Mouse (Mus musculus) central nervous system, embryonic 14 days (tissue): Measurements from ENCODE around the gene Rnps1. TPM values are rescaled to one million over a fixed set of nuclear protein-coding genes. Genes with fewer than 3 reads are reported as not detected.

Experiments used
- polyA plus RNA-seq: library from polyadenylated mRNA; depleted of rRNA; stranded (reverse); fragments of >200 nt; gene quantifications from 2 replicates; pipeline ENCODE4 v1.2.3, GENCODE M21; 2012; rRNA removed

Rnps1 gene
- polyA plus RNA-seq: 392 and 424 TPM in 2 replicates

DNA sequence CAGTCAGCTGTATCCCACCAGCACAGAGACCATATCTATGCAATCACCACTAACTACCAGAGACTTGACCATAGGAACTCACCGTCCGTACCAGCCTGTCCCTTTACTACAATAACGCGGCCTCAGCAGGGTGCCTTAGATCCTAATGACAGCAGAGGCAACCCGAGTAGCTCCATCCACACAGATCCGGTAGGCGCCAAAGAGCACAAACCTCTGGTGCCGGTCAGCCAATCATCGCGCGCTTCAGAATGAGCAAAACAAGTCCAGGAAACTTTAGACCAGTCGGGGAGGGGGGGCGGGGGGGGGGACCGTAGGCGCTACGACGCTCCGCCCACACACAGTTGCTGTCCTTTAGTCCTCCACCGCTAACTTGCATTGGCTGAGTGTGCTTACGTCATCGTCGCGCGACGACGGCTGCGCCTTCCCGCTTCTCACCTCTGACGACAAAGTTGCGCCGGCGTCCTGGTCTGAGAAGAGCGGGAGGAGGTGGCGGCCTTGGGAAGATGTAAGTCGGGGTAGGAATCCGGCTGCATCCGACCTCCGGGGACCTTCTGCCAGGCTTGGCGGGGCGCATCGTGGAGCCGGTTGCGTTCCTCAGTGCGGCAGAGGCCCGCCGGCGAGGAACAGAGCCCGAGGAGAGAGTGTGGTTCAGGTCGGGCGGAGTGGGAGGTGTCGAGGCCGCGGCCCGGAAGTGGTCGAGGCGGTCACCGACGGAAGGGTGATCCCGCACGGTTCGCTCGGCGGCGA lies at the start of gene Rnps1:
Gene Rnps1, plus strand, starts transcription at position 336 of the 747 bp plus-strand sequence.

GRCm38 (mm10) chr17:24426471-24427169 lies 12.3 kb downstream of the Rnps1 start, which contains the start of gene Eci1:
TSS of gene Eci1 (plus strand) at chr17:24426641.

GRCm38 (mm10) chr17:24442632-24443155 lies 28.3 kb downstream of the Rnps1 start, which contains the start of gene Dnase1l2:
TSS of gene Dnase1l2 (minus strand) at chr17:24443105.

GRCm38 (mm10) chr17:24469910-24470602 lies 55.7 kb downstream of the Rnps1 start, which contains the start of the genes E4f1 and Pgp:
TSS of gene E4f1 (minus strand) at chr17:24470313.
TSS of gene Pgp (plus strand) at chr17:24470392.

GRCm38 (mm10) chr17:24473612-24474275 lies 59.4 kb downstream of the Rnps1 start, which contains the start of gene Bricd5:
TSS of gene Bricd5 (plus strand) at chr17:24473884.

Other genes with a start within 250 kb of the Rnps1 start
- gene Atp6v0c, start 244.9 kb upstream of the Rnps1 start, polyA plus RNA-seq: 897 and 975 TPM in 2 replicates
- 50.4 and 57.9 TPM in 2 replicates for gene Tbc1d24, start 209.0 kb upstream of the Rnps1 start, polyA plus RNA-seq
- 8.3 and 11.3 TPM in 2 replicates for gene Ntn3, start 205.0 kb upstream of the Rnps1 start, polyA plus RNA-seq
- gene Tedc2, start 193.7 kb upstream of the Rnps1 start, polyA plus RNA-seq: 29.6 and 34.7 TPM in 2 replicates
- gene Ccnf, start 163.1 kb upstream of the Rnps1 start, polyA plus RNA-seq: 21.1 and 25.3 TPM in 2 replicates
- 0.33 TPM in 2 replicates for gene Abca17, start 63.5 kb upstream of the Rnps1 start, polyA plus RNA-seq
- 33.8 and 34.2 TPM in 2 replicates for gene Abca3, start 62.6 kb upstream of the Rnps1 start, polyA plus RNA-seq
- gene Eci1, start 12.1 kb downstream of the Rnps1 start, polyA plus RNA-seq: 31.1 and 38.3 TPM in 2 replicates
- gene Dnase1l2, start 28.5 kb downstream of the Rnps1 start, polyA plus RNA-seq: 26.4 and 29.0 TPM in 2 replicates
- 82.5 and 89.4 TPM in 2 replicates for gene E4f1, start 55.7 kb downstream of the Rnps1 start, polyA plus RNA-seq
- 43.4 and 44.6 TPM in 2 replicates for gene Pgp, start 55.8 kb downstream of the Rnps1 start, polyA plus RNA-seq
- 0.43 and 1.0 TPM in 2 replicates for gene Bricd5, start 59.3 kb downstream of the Rnps1 start, polyA plus RNA-seq
- 51.2 and 55.8 TPM in 2 replicates for gene Mlst8, start 64.5 kb downstream of the Rnps1 start, polyA plus RNA-seq
- gene Caskin1, start 74.0 kb downstream of the Rnps1 start, polyA plus RNA-seq: 93.1 and 111 TPM in 2 replicates
- 333 and 335 TPM in 2 replicates for gene Traf7, start 113.4 kb downstream of the Rnps1 start, polyA plus RNA-seq
- gene Rab26, start 119.6 kb downstream of the Rnps1 start, polyA plus RNA-seq: 4.1 and 5.0 TPM in 2 replicates
- gene Pkd1, start 135.3 kb downstream of the Rnps1 start, polyA plus RNA-seq: 60.4 and 62.9 TPM in 2 replicates
- gene Tsc2, start 218.1 kb downstream of the Rnps1 start, polyA plus RNA-seq: 175 and 176 TPM in 2 replicates
- 16.0 and 16.5 TPM in 2 replicates for gene Nthl1, start 218.1 kb downstream of the Rnps1 start, polyA plus RNA-seq
- 27.3 and 36.1 TPM in 2 replicates for gene Slc9a3r2, start 235.8 kb downstream of the Rnps1 start, polyA plus RNA-seq
- 0.16 and 0.29 TPM in 2 replicates for gene Npw, start 243.9 kb downstream of the Rnps1 start, polyA plus RNA-seq